Mouse (Mus musculus) gonadal fat pad, adult 2 months (tissue): ENCODE measurements around the gene Spef1. TPM values are rescaled to one million over a fixed set of nuclear protein-coding genes. Genes with fewer than 3 reads are reported as not detected.
"Not testable (repeated sequence)": the region's sequence is repeated elsewhere in the genome, so short reads cannot be mapped to it uniquely, and the experiment has no call there.

Source experiments
- DNase-seq: peaks from one replicate; pipeline ENCODE4 v3.0.0-alpha.2; 2012; ENCODE audit warnings: low read depth
- polyA plus RNA-seq: library from polyadenylated mRNA; depleted of rRNA; stranded (reverse); fragments of >200 nt; gene quantifications from 2 replicates; pipeline ENCODE4 v1.2.3, GENCODE M21; 2012; rRNA removed

The Spef1 gene
- 4.3 and 4.8 TPM in 2 replicates for polyA plus RNA-seq

- no peak for DNase-seq
These were observed at the start of gene Spef1, which contains the start of gene Cdc25b for GRCm38 (mm10) chr2:131186771-131187601. Gene Spef1, minus strand, starts transcription at chr2:131187282. Gene Cdc25b, plus strand, starts transcription at chr2:131186949.

GRCm38 (mm10) chr2:131234970-131235635 lies 48.0 kb upstream of the Spef1 start:
- no peak for DNase-seq

DNA sequence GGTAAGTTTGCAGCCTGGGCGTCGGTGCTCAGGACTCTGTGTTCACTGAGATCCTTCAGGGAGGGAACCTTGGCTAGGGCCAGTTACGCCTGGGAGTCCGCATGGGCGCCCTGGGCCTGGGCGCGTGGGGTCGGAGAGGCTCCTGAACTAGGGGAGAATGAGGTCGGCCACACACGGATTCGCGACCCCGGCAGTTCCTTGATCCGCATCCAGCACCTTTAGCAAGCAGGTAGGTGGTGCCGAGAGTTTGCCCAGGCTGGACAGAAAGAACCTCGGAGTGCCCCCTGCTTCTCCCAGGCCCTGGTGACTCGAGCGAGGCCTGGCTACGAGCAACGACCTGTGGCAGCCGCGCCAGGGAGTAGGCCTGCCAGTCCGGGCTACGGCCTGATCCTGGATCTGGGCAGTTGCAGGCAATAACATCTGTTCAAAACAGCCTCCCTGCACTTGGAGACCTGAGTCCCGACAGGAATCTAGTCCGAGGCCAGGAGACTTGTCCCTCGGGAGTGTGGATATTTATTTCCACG lies 47.1 kb upstream of the Spef1 start:
- DNase-seq: no peak

GRCm38 (mm10) chr2:131233307-131234126 lies 46.4 kb upstream of the Spef1 start, which contains the start of gene Mavs:
Gene Mavs, plus strand, starts transcription at chr2:131234063.
- DNase-seq: peak; percentile 71

DNA sequence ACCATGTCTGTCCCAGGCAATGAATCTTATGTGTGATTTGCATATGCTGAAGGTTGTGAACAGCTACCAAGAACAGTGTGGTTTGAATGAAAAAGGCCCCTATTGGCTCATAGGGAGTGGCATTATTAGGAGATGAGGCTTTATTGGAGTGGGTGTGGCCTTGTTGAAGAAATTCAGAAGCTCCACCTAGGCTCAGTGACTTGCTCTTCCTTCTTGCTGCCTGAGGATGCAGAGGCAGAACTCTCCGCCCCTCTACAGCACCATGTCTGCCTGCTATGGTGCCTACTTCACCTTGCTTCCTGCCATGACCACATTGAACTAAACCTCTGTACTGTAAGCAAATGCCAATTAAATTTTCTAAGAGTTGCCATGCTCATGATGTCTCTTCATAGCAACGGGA lies 45.5 kb upstream of the Spef1 start:
- no peak for DNase-seq

GRCm38 (mm10) chr2:131227243-131227642 lies 40.2 kb upstream of the Spef1 start:
- DNase-seq: no peak

GRCm38 (mm10) chr2:131226669-131227068 lies 39.6 kb upstream of the Spef1 start:
- DNase-seq: not testable (repeated sequence)

DNA sequence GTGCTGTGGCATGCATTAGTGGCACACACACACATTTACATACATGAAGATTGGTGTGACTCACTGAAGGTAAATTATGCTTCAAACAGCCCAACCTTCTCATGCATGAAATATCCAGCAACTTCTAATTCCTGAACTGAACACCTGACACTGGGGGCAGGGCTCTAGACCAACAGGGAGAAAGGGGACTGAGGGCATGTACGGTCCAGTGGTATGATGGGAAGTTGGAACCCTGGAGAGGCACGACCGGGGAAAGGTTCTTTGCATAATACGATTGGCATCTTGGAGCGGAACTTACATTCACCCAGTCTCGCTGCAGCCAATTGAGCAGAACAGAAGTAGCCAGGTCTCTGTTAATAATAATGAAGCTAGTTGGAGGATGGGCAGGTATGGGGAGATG lies 38.1 kb upstream of the Spef1 start:
- DNase-seq: no peak

- no peak for DNase-seq
These were observed 36.5 kb upstream of the Spef1 start for GRCm38 (mm10) chr2:131223569-131223968.

DNA sequence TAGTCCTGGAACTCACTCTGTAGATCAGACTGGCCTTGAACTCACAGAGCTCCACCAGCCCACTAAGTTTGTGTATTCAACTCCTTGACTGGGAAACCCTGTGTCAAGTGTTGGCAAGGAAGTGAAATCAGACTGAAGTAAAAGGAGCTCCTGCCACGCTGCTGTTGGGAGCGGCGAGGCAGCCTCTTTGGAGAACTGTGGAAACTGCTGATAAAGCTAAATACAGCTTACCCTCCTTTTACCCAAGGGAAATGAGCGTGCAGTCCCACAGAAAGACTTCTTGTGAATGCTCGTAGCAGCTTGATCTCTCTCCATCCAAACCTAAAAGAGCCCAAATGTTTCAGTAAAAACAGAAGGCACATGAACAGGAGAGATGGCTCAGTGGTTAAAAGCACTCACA lies 35.5 kb upstream of the Spef1 start:
- DNase-seq: no peak

DNA sequence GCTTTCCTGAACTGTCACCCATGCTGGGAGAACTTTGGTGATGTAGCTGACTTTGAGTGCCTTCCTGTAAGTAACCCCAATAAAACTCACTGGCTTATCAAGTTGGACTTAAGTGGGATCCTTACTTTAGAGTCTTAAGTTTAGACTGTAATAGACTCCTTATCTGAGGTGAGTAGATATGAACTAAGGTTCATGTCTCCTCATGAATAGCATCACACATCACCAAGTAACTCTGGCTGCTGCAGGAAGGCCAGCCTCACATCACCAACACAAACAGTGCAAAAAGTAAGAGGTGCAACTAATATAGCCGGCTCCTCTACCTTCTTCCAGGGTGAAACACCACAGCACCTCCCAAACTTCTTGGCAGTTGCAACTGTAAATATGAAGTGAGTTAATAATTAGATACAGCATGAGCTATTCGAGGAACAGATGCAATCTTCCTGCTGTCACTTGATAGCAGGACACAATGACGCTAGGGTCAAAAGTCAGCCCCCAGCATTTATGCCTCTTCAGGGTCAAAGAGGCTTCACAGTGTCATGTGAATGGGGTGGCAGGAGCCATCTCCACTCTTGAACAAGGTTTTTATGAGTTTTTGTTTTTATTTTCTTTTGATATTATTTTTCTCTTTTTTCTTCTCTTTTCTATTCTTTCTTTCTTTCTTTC lies 34.9 kb upstream of the Spef1 start:
- DNase-seq: no peak

GRCm38 (mm10) chr2:131220030-131220429 lies 32.9 kb upstream of the Spef1 start:
- DNase-seq: no peak

- DNase-seq: no peak
These were observed 29.1 kb upstream of the Spef1 start for GRCm38 (mm10) chr2:131215941-131216858.

DNA sequence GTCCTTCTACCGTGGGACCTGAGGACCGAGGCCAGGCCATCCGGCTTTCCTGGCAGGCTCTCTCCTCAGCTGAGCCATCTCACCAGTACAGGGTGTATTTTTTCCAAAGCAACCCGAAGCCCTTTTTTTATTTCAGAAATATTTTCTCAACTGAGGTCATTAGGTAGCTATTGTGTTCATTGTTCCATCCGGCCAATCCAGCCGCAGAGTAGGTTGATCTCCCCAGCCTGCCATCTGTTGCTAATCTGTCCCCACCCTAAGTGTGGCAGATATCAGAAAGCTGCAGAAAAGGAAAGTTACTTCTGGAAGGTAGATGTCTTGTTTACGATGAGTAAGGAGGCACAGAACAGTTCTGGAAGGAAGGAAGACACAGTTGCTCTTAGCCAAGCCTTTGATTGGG lies 26.7 kb upstream of the Spef1 start:
- DNase-seq: no peak

GRCm38 (mm10) chr2:131211026-131211615 lies 24.0 kb upstream of the Spef1 start:
- no peak for DNase-seq

- DNase-seq: no peak
These were observed 23.1 kb upstream of the Spef1 start for GRCm38 (mm10) chr2:131209969-131210792.

DNA sequence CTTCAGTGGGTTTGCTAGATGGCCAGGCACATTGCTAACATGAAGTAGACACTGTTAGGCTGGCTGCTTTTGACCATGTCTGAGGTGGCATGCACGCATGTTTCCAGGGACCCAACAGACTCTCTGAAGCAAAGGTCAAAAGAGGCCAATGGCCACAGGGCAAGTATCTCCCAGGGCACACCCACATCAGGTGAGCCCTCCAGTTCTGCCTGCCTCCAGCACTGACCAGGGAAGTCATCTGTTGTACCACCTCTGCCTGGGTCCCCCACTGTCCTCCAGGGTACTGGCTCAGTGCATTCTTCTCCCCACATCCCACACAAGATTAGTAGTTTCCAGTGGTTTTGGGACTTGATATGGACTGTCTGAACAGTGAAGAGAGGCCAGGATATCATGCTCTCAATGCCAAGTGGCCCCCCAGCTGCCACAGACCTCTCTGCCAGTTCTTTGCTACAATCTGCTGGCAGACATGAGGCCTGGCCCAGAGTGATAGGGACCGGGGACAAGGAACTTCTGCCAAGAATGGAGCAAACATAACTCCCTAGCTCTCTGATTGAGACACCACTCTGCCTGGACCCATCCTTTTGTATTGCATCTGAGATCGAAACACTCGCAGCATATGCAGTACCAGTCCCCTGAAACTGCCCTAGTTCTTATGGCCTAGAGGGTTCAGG lies 22.2 kb upstream of the Spef1 start:
- DNase-seq: no peak

DNA sequence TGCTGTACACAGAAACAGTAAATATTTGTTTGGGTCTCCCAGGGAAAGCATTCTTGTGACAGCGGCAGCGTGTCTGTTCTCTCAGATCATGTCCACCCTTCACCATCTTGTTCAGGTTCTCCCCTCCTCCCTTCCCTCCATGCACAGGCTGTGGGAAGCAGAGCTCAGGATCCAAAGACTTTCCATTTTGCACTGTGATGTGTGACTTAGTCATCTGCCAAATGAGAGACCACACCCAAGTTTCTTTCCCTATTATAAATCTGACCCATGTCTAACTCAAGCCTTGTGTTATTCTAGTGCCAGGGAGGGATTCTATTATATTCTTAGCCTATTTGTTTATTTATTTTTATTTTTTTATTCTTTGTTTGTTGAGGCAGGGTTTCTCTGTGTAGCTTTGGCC lies 21.3 kb upstream of the Spef1 start:
- no peak for DNase-seq
